Mouse (Mus musculus) left cerebral cortex, postnatal 25 days (tissue): ENCODE data around the gene Olfr1417. TPM values are rescaled to one million over a fixed set of nuclear protein-coding genes. Genes with fewer than 3 reads are reported as not detected.

Experiments
- total RNA-seq, 2 experiments: library from RNA; stranded (reverse); gene quantifications; 2 replicates each; pipeline ENCODE4 v1.2.3; 2021

The Olfr1417 gene
- total RNA-seq, 2 experiments from 2014 or later = not detected

Other genes starting within 250 kb of the Olfr1417 start
- 1 to 10 TPM; 1.2 to 1.8 TPM for gene Ms4a6d, start 234.4 kb downstream of the Olfr1417 start, total RNA-seq
- gene Ms4a2, start 215.5 kb downstream of the Olfr1417 start, total RNA-seq = not detected
- gene Ms4a3, start 198.4 kb downstream of the Olfr1417 start, total RNA-seq = not detected
- not detected for gene Oosp2, start 178.7 kb downstream of the Olfr1417 start, total RNA-seq
- gene Oosp1, start 148.1 kb downstream of the Olfr1417 start, total RNA-seq = not detected
- gene Oosp3, start 142.2 kb downstream of the Olfr1417 start, total RNA-seq = not detected
- not detected for gene Gif, start 91.7 kb downstream of the Olfr1417 start, total RNA-seq
- gene Mrpl16, start 68.8 kb downstream of the Olfr1417 start, total RNA-seq = 10 to 100 TPM; 38.4 to 39.8 TPM
- gene Stx3, start 19.8 kb downstream of the Olfr1417 start, total RNA-seq = 10 to 100 TPM; 20.9 to 21.6 TPM
- not detected for gene Olfr1418, start 21.8 kb upstream of the Olfr1417 start, total RNA-seq
- not detected for gene Olfr1419, start 35.9 kb upstream of the Olfr1417 start, total RNA-seq
- gene Olfr1420, start 47.3 kb upstream of the Olfr1417 start, total RNA-seq = not detected
- gene Patl1, start 73.2 kb upstream of the Olfr1417 start, total RNA-seq = 10 to 100 TPM; 18.7 to 21.0 TPM
- 10 to 100 TPM; 55.3 to 58.9 TPM for gene Osbp, start 126.7 kb upstream of the Olfr1417 start, total RNA-seq
- gene Olfr1423, start 202.1 kb upstream of the Olfr1417 start, total RNA-seq = not detected
- not detected for gene Olfr1424, start 223.5 kb upstream of the Olfr1417 start, total RNA-seq
- gene Olfr1425, start 238.5 kb upstream of the Olfr1417 start, total RNA-seq = not detected